Mouse (Mus musculus) layer of hippocampus, postnatal 36 days (tissue): ENCODE data around the gene Arap1. TPM values are rescaled to one million over a fixed set of nuclear protein-coding genes. Genes with fewer than 3 reads are reported as not detected.

ENCODE experiments used
- DNase-seq, 2 experiments: peaks; one replicate each; pipeline ENCODE4 v3.0.0; 2022
- total RNA-seq, 2 experiments: library from RNA; stranded (reverse); gene quantifications; 2 replicates each; pipeline ENCODE4 v1.2.3; 2021

Arap1 gene
- total RNA-seq, 2 experiments from 2014 or later, result 20.1 to 20.8 TPM

DNA sequence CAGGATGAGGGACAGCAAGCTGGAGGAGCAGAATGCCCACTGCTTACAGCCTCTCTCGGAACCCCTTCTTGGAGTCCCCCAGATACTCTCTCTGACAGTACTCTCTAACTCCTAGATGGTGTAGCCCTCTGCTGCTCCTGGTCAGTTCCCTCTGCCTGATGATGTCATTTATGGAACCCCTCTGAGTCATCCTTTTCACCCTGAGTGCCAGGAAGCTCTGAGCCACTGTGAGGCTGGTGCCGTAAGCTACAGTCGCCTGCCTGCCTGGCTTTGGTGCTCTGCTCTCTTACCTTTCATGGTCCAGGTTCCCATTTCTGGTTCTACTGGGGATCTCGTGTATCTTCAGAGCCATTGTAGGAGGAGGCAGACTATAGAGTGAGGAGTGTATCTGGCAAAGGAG lies 49.3 kb downstream of the Arap1 start:
- DNase-seq, result no peak

DNA sequence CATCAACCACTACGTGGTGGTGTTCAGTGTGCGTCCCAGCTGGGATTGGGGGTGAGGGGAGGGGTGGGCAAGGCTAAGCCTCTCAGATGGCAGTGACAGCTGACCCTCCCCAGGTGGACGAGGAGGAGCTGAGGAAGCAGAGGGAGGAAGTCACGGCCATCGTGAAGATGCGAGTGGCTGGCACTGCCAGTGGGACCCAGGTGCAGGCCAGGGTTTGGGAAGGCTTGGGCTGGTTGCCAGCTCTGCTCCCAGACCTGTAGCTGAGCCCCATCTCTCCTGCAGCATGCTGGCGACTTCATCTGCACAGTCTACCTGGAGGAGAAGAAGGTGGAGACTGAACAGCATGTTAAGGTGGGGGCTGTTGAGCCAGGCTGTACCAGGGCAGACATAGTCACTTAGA lies 53.6 kb downstream of the Arap1 start:
- no peak for DNase-seq

DNA sequence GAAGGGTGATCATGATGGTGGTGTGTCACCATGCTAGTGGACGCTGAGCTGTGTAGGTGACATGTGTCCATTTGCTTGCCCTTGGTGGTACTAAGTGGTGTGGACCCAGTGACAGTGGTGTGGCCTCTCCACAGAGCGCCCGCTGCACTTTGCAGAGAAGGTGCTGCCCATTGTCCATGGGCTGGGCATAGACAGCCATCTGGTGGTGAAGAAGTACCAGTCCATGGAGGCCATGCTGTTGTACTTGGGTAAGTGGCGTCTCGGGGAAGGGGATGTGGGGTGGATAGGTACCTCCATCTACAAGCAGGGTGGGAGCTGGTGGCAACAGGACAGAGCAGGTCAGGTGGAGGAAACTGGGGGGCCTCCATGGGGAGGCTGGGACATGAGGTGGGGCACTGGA lies 56.0 kb downstream of the Arap1 start:
- DNase-seq, result no peak

DNA sequence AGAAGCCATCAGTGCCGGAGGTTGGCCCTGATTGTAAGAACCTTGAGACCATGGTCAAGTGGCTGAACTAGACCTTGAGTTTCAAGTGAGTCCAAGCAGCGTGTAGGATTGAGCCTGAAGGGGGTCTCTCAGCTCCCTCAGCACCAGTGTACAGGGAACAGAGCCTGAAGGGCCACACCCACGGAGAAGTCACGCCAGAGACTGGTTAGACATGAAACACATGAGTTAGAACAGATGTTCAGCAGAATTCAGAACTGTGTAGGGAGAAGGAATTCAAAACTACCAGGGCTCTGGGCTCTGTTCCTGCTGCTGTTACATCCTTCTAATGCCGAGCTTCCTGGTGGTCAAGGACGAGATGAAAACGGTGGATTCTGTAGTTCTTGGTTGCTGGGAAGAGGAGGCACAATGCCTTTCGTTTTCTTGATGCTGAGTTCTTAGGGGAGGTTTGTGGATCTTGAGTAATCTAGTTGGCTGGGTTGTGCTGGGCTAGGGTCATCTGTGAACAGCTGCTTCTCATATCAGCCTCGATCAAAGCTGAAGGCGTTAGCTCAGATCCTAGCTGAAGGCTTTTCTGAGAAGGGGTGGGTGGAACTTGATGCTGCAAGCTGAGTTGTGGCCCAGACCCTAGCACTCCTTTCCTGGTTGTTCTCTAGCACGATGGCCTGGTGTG lies 62.5 kb downstream of the Arap1 start, which contains the start of gene Gm45837:
Gene Gm45837 (plus strand): TSS at position 620 of the 670 bp plus-strand sequence.
- DNase-seq, result no peak

DNA sequence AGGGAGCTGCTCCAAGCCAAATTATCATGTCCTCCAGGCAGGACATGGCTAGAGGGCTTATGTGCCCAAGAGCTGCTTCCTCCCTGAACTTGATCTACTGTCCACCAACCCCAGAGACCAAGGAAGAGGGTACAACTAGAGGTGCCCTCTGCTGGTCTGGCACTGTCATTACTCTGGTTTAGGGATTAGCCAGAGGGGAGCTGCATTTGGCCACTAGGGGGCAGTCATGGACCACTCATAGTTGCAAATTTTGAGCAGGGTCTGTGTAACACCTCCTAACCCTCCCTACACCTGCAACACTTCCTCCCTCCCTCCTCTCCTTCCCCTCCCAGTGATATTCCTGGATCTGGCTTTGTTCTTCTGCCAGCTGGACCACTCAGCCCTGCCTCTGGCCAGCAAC lies 64.9 kb downstream of the Arap1 start:
- peak; percentile 79 to 80 for DNase-seq

DNA sequence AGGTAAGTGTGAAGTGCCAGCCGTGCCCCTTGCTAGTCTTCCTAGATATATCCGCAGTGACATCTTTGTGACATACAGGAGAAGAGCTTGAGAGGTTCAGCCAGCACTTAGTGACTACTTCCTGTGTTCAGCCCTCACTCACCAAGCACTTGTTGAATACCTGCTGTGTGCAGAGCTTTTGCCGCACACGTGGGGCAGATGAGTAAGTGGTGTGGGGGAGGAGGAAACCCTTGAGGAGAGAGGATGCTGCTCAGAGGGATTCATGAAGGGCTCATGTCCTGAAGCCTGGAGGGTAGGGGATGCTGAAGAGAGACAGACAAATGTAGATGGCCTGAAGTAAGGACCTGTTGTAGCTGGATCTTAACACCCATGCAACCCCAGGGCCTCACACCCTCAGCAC lies 66.3 kb downstream of the Arap1 start:
- no peak for DNase-seq

DNA sequence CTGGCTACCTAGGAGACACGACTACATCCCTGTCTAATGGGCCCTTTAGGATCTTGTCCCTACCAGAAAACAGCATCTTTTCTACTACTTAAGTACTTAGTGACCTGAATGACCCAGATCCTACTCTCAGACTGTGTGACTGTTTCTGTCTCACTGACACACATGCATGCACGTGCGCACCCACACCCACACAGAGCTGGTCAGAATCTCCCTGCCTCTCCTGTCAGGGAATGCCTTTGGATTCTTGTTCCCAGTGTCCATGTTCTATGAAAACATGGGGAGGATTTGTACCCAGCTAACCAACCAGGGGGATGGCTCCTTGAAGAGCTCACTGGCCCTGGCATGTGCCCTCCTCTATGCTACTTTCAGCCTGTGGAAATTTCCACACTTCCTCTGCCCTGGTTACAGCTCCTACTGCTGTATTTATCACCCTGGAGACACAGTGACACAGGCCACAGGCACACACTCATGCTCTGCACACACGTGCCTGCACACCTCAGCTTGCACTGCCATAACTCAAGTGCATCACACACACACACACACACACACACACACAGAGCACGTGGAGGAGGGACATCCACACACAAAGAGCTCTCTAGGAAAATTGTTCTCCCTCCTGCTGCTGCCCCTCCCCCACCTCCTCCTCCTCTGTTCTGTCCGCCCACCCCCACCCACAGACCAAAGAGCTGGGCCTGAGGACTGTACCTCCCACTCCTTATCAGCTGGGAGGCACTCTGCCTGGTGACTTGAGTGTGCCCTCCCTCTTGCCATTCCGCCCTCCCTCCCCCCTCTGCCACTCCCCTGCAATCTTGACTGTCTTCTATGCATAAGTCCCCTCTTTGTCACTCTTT lies 67.0 kb downstream of the Arap1 start:
- DNase-seq, result no peak

DNA sequence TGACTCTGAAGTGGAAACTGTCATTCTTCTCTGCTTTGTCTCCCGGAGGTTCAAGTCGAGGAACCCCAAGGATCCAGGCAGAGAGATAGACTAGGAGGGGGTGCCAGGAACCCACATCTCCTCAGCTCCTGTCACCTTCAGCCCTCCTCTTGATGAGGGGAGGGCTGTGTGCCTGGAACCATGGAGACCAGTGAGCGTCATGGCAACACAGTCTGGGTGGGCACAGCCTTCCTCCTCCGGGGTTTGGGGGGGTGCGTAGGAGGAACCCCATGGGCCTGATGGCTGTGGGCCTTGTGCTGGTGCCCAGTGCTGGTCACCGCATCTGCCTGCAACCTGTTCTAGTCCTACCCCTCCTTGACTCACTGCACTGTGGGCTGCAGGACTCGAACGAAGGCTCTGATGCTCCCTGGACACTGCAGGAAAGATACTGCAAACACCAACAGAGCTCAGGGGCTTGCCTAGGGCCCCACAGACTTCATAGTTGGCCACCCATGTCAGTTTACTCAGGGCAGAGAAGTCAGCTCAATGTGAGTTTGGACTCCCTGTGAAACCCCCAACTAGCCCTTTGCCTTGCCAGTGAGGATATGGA lies 67.7 kb downstream of the Arap1 start:
- DNase-seq, result no peak

DNA sequence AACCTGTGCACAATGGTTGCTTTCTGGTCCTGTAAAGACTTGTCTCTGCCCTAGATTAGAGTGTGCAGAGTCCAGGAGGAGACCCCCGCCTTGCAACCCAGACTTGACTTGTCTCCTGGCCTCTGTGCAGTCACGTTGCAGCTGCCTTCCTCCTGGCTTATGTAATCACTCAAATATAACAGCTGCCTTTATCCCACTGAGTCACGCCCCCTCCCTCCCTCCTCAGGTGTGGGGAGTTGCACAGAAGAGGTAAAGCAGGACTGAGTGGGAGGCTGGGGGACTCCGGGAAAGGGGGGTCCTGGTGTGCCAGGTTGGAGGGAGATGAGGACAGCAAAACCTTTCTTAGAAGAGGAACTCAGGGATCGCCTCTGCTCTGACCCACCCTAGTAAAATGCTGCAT lies 68.5 kb downstream of the Arap1 start:
- DNase-seq, result no peak

DNA sequence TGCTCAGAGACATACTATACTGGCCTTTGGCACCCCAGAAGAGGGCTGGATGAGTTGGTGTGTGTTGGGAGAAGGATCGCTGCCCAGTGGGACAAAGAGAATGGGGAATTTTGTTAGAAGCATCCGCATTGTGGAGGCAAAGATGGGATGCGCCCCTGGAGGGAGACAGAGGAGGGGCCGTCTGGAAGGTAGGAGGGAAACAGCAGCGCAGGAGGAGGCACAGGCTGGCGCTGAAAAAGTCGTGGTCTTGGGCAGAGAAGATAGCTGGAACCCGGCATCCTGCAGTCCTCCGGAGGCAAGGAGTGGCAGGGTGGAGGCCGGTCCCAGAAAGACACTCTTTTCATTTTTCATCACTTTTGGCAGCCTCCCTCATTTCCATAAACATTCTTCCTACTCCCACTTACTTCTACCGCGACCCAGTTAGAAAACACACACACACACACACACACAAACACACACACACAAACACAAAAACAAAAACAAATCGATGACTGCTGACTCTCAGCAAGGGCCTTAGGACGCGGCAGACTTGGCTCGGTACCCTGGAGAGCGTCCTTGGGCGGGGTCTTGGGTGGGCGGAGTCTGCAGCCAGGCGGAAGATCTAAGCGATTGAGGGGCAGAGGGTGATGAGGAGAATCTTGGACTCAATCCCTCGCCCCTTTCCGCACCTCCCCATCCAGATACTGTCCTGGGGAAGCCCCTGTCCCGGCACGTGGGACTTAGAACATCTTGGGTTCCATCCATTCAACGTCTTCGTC lies 71.3 kb downstream of the Arap1 start:
- no peak for DNase-seq

DNA sequence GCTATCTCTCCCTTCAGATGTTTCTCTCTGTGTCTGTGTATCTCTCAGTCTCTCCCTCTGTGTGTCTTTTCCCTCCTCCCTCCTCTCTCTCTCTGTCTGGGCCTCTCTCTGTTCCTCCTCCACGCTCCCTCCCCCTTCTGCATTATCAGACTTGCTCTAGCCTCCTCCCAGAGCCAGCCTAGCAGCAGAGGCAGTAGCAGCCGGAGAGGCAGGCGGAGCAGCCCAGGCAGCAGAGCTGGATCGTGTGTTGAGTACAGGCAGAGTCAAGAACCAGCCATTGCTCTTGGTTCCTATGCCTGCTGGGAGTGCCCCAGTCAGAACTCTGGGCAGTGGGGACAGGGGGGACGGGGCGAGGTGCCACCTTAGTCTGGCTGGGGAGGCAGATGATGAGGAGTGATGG lies 73.7 kb downstream of the Arap1 start, which contains the start of gene Pde2a:
Gene Pde2a (plus strand): TSS at position 163 of the 400 bp plus-strand sequence.
- peak; percentile 84 to 85 for DNase-seq

DNA sequence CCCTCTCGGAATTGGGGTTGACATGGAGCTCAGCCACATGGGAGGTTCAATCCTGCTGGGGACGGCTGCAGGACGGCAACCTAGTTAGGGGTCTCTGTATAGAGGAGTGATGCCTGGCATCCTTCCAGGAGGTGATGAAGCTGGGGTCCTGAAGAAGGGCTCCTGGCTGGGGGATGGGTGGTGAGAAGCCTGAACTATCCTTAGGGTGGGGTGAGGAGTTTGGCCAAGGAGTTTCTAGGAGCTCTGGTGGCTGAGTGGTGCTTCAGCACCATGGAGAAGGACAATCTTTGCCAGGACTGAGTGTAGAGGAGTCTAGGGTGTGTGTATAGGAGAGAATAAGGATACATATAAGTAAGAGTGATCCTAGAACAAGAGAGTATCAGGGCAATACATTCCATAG lies 74.2 kb downstream of the Arap1 start:
- no peak for DNase-seq

DNA sequence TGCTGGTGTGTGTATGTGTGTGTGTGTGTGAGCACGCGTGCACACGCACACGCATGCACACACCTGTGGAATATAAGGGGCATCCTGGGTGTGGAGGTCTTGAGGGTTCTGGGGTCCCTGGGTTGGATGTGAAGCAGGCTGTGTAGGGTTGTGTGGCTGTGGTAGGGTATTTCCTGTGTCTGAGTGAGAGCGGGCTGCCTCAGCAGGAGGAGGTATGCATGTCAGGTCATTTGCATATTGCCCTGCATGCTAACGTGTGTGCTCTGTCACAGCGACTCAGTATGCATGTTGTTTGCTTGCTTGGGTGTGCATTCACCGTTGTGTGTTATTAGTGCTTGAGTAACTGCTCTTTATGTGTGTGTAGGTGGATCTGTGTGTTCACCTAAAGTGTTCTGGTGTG lies 74.8 kb downstream of the Arap1 start:
- DNase-seq, result no peak

DNA sequence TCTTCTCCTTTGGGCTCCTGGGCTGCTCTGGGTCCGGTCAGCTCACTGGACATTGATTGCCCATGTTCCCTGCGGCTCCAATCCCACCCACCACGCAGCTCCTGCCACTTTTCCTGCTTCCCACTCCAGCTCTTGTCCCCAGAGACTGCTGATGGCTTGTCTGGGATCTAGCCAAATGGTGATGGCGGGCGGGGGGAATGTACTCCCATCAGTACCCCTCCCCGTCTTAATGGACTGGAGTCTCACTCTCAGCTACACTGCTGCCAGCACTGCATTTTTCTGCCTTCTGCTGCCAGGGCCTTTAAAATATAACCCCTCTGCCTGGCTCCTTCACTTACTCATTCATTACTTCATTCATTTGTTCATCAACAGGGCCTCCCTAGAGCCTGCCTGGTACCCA lies 76.1 kb downstream of the Arap1 start:
- no peak for DNase-seq

DNA sequence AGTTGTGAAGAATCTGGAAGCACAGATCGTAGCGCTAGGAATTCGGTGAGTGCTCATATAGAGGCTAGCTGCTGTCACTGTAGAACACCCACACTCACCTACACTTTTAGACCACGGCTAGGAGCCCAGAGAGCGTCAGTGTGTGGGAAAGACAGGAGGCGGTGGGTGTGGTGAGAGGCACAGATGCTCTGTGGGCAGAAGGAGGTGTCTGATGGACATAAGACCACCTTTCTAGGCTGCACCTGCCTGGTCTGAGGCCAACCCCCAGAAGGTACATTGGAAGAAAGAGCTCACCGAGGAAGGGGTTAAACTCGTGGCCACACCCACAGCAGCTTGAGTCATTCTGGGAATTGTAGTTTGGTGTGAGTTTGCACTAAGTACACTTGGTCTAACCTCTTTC lies 78.8 kb downstream of the Arap1 start:
- no peak for DNase-seq

DNA sequence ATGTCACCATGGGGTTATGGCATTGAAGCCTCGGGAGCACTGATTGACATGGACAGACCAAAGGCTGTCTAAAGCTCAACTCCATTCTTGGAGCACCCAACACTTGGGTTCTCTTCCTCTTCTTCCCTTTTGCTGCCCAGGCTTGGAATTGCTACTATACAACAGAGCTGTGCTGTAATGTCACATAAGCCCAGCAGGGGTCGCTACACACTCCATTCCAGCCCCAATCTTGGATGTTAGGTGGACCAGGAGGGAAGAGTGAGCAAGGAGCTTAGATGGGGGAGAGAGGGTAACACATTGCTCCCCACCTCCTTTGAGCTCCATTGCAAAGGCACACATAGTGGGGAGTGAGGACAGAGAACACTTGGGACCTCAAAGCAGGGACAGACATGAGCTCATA lies 79.9 kb downstream of the Arap1 start:
- peak in 1 of 2 experiments; percentile 33 for DNase-seq

DNA sequence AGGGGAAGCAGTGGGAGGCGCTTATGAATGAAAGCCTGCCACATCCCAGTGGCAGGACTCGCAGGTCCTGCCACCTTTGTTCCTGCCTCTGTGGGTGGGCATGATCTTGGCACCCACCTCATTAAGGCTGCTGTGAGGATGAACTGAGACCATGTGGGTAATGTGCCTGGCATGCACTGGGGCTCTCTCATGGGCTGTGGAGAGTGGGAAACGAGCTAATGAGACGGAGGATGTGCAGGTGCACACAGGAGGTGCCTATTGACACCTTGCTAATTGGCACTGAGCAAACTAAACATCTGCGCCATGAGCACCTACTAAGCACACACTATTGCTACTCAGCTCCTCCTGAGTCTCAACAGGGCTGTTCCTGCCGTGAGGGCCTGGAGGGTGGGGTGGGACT lies 87.2 kb downstream of the Arap1 start:
- no peak for DNase-seq

DNA sequence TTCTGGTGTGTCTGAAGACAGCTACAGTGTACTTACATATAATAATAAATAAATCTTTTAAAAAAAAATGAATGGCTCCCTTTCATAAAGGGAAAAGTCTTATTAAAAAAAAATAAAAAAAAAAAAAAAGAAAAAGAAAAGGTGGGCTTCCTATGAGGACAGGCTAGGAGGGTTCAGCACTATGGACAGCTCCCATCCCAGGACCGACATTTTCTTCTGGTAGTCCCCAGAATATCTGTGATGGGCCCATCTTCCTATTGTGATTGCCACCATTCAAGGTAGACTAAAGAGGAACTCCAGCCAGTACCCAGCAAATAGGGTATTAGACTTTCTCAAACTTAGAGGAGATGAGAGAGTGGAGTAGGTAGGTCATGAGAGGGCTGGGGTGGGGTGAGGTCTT lies 90.0 kb downstream of the Arap1 start:
- no peak for DNase-seq

DNA sequence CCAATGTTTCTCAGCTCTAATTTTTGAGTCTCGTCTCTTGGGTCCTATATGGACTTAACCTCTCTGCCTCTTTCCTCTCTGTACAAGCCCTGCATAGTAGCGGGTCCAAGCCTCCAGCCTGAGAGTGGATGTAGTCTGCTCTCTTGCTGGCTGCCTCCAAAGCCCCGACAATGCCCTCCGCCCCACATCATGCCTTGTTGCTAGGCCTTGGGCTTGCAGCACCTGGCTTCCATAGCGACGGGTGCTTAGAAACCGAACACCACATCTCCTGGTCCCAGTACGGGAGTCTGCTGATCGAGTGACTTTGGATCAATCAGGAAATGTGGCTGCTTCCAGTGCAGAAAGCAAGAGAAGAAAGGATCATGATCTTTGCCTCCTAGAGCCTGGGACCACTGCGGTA lies 95.2 kb downstream of the Arap1 start:
- DNase-seq, result no peak

DNA sequence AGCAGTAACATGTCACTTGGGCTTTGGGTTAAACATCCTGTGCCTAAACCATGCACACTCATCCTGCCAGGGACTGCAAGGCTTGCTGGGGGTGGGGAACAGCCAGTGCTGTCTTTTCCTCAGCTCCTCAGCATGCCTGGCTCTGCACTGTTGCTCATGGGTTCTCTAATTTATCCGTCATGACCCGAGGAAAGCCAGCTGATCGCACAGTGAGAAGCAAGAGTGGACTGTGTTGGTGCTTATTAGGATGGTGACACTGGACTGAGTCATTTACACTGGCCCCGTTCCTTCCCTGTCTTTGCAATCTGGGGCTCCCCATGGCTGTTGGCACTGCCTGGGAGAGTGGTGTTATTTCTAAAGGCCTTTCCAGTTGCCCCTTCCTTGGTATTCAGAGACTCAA lies 96.3 kb downstream of the Arap1 start:
- no peak for DNase-seq

DNA sequence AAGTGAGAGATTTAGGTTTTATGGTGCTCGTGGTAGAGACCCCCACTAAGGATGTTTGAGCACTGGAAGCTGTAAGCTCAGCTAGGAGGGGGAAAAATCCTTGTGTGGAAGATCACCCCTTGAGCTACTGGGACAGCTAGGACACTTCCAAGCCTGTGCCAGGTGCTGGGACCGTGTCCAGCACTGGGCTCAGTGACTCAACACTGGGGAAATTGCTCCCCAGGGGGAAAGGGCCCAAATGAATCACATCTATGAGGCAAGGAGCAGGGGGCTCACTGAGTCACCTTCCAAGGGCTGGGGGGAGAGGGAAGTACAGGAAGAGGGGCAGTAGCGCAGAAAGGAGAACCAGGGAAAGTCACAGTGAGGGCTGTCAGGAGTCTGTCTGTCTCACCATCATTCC lies 102.0 kb downstream of the Arap1 start:
- DNase-seq, result no peak
